Mouse (Mus musculus): Measurements from ENCODE around the gene Hspa4.

GRCm38 (mm10) chr11:53337684-53338083 is 37.4 kb upstream of the Hspa4 start:
- TF ChIP-seq CTCF (IDR thresholded peaks at IDR 0.05; ENCODE audit: borderline replicate concordance, insufficient read depth, low read depth, low read length) (no peak), POLR2A (IDR thresholded peaks at IDR 0.05; ENCODE audit: borderline replicate concordance, insufficient read depth, low read length) (no peak)
